Mouse (Mus musculus) urinary bladder, postnatal 4 days (tissue): ENCODE measurements around the gene Ahsa2.
"Not testable (repeated sequence)": the region's sequence is repeated elsewhere in the genome, so short reads cannot be mapped to it uniquely, and the experiment has no call there.

Experiments
- DNase-seq, 2 experiments: peaks; one replicate each; pipeline ENCODE4 v3.0.0; 2021 to 2022; ENCODE audit warnings: low spot score in 2 of 2

Ahsa2 gene

DNA sequence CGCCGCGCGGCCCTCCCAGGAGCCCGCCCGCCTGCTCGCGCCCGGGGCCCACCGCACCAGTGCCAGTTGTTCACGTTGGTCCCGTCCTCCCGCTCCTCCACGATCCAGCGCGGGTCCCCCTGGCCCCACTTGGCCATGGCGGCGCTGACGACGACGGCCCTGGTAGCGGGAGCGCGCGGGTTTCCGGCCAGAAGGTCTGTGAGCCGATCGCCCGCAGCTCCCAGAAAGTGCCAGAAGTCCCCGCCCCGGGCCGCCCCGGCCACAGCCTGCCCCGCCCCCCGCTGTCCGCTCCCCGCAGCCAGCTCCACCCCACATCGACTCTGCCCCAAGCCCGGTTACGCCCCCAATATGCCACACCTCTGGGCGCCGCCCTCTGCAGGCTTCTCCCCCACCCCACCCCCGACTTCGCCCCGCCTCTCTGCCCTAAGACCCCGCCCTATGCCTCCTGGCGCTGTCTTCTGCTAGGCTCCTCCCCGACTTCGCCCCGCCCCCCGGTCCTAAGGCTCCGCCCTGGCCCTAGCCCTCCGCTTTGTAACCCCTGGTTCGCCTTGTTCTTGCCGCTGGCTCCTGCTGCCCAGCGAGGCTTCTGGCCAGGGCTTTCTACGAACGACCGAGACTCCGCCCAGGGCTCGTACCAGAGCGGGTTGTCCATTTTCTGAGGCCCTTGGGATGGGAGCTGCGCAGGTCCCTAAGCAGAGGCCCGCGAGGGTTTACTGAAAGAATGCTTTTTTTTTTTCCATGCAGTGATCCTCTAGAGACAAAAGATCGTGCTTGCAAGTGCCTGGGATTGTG is at the start of gene Ahsa2:
TSS of gene Ahsa2 (minus strand) at position 313 of the 792 bp plus-strand sequence.
- peak; percentile 96 to 98 for DNase-seq

DNA sequence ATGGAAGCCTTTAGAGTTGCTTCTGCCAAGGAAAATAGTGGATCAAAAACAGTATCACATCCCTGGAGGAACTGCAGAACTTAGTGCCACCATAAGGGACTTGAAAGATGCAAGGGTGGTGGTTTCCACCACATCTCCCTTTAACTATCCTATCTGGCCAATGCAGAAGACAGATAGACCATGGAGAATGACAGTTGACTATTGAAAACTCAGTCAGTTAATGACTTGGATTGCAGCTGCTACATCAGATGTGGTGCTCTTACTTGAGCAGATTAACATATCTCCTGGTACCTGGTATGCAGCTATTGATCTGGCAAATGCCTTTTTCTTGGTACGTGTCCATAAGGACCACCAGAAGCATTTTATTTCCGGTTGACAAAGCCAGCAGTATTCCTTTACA is 39.6 kb upstream of the Ahsa2 start:
- DNase-seq = no peak

GRCm38 (mm10) chr11:23520473-23521205 is 22.8 kb upstream of the Ahsa2 start, which contains the start of gene 1700093K21Rik:
1700093K21Rik (minus strand) TSS chr11:23521155.
- no peak for DNase-seq

- no peak for DNase-seq
These were observed 21.2 kb upstream of the Ahsa2 start for GRCm38 (mm10) chr11:23518981-23519380.

DNA sequence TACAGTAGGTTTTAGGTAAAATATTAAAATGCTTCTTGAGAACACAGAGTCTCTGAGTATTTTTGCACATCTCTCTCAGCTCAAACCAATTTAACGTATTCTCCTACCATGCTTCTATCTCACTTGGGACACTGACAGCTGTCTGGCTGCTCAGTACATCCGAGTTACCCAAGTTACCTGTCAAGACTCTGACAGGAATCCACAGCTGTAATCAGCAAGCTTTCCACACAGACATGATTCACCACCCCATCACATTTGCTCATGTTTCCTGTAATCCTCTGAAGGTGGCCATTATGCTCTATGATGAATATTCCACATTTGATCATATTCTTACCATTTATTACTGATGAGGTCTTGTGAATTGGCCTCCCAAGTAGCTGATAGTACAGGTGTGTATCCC is 17.5 kb upstream of the Ahsa2 start:
- no peak for DNase-seq

- DNase-seq = not testable (repeated sequence)
These were observed 17.0 kb upstream of the Ahsa2 start for GRCm38 (mm10) chr11:23514785-23515184.

DNA sequence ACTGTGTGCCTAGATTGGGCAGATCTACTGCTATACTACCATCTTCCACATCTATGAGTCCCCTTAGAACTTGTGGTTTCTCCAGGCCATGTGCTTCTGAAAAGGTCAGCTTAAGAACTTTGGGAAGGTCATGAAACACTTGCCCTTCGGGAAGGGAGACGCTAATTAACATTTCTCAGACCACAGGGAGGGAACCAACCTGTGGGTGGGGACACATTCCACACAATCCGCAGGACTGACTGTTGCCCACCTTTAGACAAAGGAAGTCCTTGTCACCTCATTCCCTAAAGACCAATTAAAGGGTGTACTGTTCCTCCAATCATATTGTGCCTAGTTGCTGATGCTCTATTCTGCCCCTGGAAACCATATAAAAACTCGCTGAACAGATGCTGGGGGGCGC is 7.0 kb upstream of the Ahsa2 start:
- not testable (repeated sequence) for DNase-seq

- no peak for DNase-seq
These were observed 779 bp upstream of the Ahsa2 start for GRCm38 (mm10) chr11:23498609-23499008.

- DNase-seq = peak in 1 of 2 experiments; percentile 69
These were observed 504 bp downstream of the Ahsa2 start for GRCm38 (mm10) chr11:23497335-23497717.

DNA sequence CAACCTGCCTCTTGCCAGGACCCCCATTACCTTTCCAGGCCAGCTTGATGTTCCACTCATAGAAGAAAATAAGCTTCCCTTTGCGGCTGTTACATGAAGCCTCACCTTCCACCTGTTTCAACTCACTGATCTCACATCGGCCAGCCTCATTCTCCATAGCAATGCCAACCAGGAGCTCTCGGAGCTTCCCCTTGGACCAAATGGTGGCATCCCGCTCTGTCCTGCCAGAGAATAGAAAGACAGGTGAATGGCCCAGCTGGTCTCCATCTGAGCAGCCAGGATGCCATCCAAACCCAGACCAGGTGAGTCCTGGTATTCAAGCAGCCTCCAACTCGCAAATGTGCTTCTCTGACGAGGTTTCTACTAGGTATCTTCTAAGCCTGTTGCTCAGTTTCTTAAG is 1.2 kb downstream of the Ahsa2 start:
- DNase-seq = no peak

- DNase-seq = no peak
These were observed 2.6 kb downstream of the Ahsa2 start for GRCm38 (mm10) chr11:23495231-23495630.

DNA sequence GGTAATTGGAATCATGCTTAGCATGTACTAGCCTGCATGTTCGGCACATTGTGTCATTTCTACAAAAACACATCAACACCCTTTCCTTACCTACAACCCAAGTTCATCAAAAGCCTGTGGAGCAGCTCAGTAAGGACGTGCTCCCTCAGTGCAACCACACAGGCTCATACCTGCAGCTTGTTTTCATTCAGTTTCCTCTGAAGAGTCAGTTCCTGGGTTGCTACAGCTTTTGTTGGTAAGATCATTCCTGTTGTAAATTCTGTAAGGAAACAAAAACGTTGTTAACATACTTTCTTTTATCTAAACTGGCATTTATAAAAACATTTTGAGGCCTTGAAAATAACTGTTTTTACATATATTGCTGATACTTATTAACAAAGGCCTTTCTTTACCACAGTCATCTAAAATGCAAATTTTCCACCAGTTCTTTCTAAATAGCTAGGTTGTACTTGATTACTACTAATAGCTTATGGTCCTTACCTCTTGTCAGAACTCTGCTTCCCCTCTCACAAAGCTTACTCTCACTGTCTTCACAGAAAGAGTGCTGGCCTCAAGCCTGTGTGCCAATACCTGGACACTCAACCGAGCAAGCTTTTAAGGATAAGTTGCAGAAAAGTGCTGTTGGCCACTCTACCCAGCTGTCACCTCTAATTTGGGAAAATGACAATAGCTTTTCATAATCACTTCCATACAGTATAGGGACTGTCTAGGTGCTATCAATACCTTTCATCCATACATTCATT is 5.6 kb downstream of the Ahsa2 start:
- no peak for DNase-seq

DNA sequence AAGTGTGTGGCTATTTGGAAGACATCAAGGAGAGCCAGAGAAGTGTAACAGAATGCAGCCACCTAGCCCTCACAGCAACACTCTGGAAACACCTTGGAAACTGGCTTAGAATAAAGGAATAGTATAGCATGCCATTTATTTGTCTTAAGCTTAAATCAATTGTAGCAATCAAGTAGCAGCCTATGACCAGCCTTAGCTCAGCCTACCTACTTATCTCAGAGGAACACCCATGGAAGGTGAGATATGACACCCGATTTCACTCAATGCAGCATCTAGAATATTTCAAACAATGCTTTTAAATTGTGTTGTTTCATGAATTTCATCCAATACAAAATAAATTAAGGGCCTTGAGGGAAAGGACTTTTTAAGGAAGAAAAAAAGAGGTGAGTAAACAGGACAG is 7.9 kb downstream of the Ahsa2 start:
- no peak for DNase-seq

DNA sequence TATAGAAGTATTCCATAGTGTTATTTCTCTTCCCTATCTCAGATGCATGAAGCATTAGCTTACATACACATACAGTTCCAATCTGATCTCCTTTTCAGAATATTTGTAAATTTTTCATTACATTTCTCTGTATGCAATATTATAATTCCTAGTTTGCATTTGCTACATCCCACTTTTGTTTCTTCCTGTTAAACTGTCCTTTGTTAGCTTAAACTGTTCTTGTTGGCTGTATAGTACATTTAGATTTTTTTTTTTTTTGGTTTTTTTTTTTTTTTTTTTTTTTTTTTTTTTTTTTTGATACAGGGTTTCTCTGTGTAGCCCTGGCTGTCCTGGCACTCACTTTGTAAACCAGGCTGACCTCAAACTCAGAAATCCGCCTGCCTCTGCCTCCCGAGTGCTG is 32.0 kb downstream of the Ahsa2 start:
- DNase-seq = not testable (repeated sequence)
